Mouse (Mus musculus): ENCODE results near the gene Prim2. TPM values are rescaled to one million over a fixed set of nuclear protein-coding genes. Genes with fewer than 3 reads are reported as not detected.

Gene Prim2
- total and polyA plus RNA-seq, 3 experiments, result 24.9 to 237 (median 157) TPM

DNA sequence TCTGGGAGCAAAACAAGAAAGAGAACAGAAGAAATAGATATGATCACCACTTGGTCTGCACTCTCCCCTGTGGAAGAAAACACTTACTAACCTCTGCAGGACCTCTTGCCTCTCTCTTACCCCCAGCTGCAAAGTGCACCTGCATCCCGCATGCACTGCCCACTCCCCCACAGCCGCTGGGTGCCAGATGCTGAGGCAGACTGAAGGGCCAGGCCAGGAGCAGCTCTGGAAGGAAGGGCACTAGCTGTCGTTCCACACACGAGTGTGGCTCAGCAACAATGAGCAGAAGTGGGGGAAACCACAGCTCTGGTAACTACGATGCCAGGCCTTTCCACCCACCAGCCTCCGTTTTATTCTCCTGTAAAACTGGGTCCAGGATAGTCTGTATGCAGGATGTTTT, 105.6 kb downstream of the Prim2 start:
- H3K36me3 ChIP-seq (replicated peaks), result peaks cover 24% of the 10 kb centered on the region
- DNase-seq (ENCODE audit: low spot score) (no peak), ATAC-seq (ENCODE audit: extremely low read depth, insufficient number of reproducible peaks, low FRiP score, poor library complexity, severe bottlenecking) (no peak)
- H3K27me3 ChIP-seq (ENCODE audit: insufficient read depth, low read length), result no peaks in the 10 kb centered on the region
- peaks cover 35% of the 10 kb centered on the region for H3K4me1 ChIP-seq (ENCODE audit: insufficient read depth, low read depth, low read length)
- no peaks in the 10 kb centered on the region for H3K9me3 ChIP-seq (replicated peaks)
- TF ChIP-seq TAL1 (conservative IDR thresholded peaks at IDR 0.05; ENCODE audit: low read depth, low read length) (no peak), GATA2 (IDR thresholded peaks at IDR 0.05; ENCODE audit: borderline replicate concordance, low read depth, low read length) (no peak), POLR2AphosphoS5 (IDR thresholded peaks at IDR 0.05; ENCODE audit: insufficient replicate concordance, low read depth, low read length) (no peak), GATA1 (IDR thresholded peaks at IDR 0.05; ENCODE audit: borderline replicate concordance, low read length) (no peak), CTCF (IDR thresholded peaks at IDR 0.05; ENCODE audit: low read depth, low read length) (no peak)
- H3K4me3 ChIP-seq (ENCODE audit: low read depth, low read length), result no peak overlapping the region

DNA sequence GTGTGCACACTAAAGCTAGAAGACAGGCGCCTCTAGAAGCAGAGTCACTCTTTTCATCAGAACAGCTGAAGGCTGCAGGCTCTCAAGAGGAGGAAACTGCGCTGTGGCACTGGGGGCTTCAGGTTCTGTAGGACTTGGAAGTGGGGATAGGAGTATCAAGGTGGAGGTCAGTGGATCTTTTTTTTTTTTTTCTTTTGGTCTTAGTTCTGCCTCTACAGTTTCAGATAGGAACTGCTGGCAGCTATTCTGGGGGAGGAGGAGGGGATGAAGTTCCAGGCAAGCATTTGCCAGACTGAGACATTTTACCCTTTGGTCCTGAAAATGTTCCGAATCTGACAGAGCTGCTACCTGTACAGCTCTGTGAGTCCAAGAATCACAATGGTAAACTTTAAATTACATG, 106.0 kb downstream of the Prim2 start:
- Histone ChIP-seq H3K36me3 (replicated peaks) (peaks cover 24% of the 10 kb centered on the region), H3K27me3 (ENCODE audit: insufficient read depth, low read length) (no peaks in the 10 kb centered on the region), H3K4me3 (ENCODE audit: low read depth, low read length) (no peak overlapping the region), H3K9me3 (replicated peaks) (no peaks in the 10 kb centered on the region), H3K4me1 (ENCODE audit: insufficient read depth, low read depth, low read length) (peaks cover 35% of the 10 kb centered on the region)
- no peak for TF ChIP-seq POLR2AphosphoS5 (IDR thresholded peaks at IDR 0.05; ENCODE audit: insufficient replicate concordance, low read depth, low read length)
- TF ChIP-seq TAL1 (conservative IDR thresholded peaks at IDR 0.05; ENCODE audit: low read depth, low read length), result no peak
- no peak for TF ChIP-seq GATA2 (IDR thresholded peaks at IDR 0.05; ENCODE audit: borderline replicate concordance, low read depth, low read length)
- no peak for TF ChIP-seq CTCF (IDR thresholded peaks at IDR 0.05; ENCODE audit: low read depth, low read length)
- no peak for TF ChIP-seq GATA1 (IDR thresholded peaks at IDR 0.05; ENCODE audit: borderline replicate concordance, low read length)
- ATAC-seq (ENCODE audit: extremely low read depth, insufficient number of reproducible peaks, low FRiP score, poor library complexity, severe bottlenecking), result no peak
- DNase-seq (ENCODE audit: low spot score), result no peak

DNA sequence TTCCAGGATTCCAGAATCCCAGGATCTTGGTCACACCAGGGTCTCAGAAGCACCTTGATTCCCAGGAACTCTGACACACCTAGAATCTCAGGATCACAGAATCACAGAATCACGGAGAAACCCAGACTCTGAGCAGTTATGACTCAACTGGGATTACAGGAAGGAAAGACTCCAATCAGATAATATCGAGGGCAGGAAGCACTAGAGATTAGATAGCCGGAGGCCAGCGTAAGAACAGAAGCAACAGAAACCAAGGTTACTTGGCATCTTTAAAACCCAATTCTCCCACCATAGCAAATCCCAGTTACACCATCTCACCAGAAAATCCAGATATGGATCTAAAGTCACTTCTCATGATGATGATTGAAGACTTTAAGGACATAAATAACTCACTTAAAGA, 113.0 kb downstream of the Prim2 start:
- no peaks in the 10 kb centered on the region; the same call in 1 of the 2 replicates for H3K9me3 ChIP-seq (replicated peaks)
- ATAC-seq (ENCODE audit: extremely low read depth, insufficient number of reproducible peaks, low FRiP score, poor library complexity, severe bottlenecking) (no peak), DNase-seq (ENCODE audit: low spot score) (no peak)
- peaks cover 16% of the 10 kb centered on the region for H3K4me1 ChIP-seq (ENCODE audit: insufficient read depth, low read depth, low read length)
- TF ChIP-seq GATA2 (IDR thresholded peaks at IDR 0.05; ENCODE audit: borderline replicate concordance, low read depth, low read length) (no peak), CTCF (IDR thresholded peaks at IDR 0.05; ENCODE audit: low read depth, low read length) (no peak), GATA1 (IDR thresholded peaks at IDR 0.05; ENCODE audit: borderline replicate concordance, low read length) (no peak), POLR2AphosphoS5 (IDR thresholded peaks at IDR 0.05; ENCODE audit: insufficient replicate concordance, low read depth, low read length) (no peak), TAL1 (conservative IDR thresholded peaks at IDR 0.05; ENCODE audit: low read depth, low read length) (no peak)
- no peak overlapping the region for H3K4me3 ChIP-seq (ENCODE audit: low read depth, low read length)
- no peaks in the 10 kb centered on the region for H3K27me3 ChIP-seq (ENCODE audit: insufficient read depth, low read length)
- peaks cover 23% of the 10 kb centered on the region for H3K36me3 ChIP-seq (replicated peaks)

DNA sequence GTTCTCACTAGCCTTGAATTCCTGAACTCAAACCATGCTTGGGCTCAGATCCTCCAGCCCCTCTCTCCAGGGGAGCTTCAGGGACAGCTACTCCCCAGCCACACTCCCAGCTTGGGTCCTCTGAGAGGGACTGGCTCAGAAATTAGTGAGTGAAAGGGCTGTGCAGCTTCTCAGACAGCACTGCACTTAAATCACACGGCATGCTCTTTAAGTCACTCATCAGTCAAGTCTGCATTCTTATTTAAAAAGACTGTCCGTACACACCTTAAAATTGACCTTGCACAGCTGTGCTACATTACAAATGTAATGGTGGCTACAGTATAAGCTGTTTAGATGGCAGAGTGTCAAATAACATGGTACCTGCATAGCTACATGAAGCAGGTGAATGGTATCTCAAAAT, 114.0 kb downstream of the Prim2 start:
- ATAC-seq (ENCODE audit: extremely low read depth, insufficient number of reproducible peaks, low FRiP score, poor library complexity, severe bottlenecking) (no peak), DNase-seq (ENCODE audit: low spot score) (no peak)
- no peak for TF ChIP-seq GATA1 (IDR thresholded peaks at IDR 0.05; ENCODE audit: borderline replicate concordance, low read length)
- no peak for TF ChIP-seq GATA2 (IDR thresholded peaks at IDR 0.05; ENCODE audit: borderline replicate concordance, low read depth, low read length)
- TF ChIP-seq CTCF (IDR thresholded peaks at IDR 0.05; ENCODE audit: low read depth, low read length), result no peak
- no peak for TF ChIP-seq TAL1 (conservative IDR thresholded peaks at IDR 0.05; ENCODE audit: low read depth, low read length)
- no peak for TF ChIP-seq POLR2AphosphoS5 (IDR thresholded peaks at IDR 0.05; ENCODE audit: insufficient replicate concordance, low read depth, low read length)
- Histone ChIP-seq H3K4me3 (ENCODE audit: low read depth, low read length) (no peak overlapping the region), H3K27me3 (ENCODE audit: insufficient read depth, low read length) (no peaks in the 10 kb centered on the region), H3K4me1 (ENCODE audit: insufficient read depth, low read depth, low read length) (peaks cover 16% of the 10 kb centered on the region), H3K36me3 (replicated peaks) (peaks cover 28% of the 10 kb centered on the region), H3K9me3 (replicated peaks) (peaks cover 4% of the 10 kb centered on the region)

DNA sequence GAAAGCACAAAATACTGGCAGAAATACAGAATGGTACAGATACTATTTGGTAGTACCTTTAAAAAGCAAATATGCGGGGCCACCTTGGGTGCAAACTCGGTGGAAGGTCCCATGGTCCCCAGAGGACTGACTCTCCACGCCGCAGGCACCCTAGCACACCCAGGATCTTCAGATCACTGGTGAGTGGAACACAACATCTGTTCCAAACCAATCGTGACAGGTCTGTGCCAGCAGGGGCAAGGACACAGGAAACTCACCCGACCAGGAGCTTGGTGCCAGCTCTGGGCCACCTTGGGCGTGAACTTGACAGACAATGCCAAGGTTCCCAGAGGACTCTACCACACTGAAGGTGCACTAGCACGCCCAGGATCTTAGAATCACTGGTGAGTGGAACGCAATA, 118.2 kb downstream of the Prim2 start:
- peaks cover 16% of the 10 kb centered on the region for H3K4me1 ChIP-seq (ENCODE audit: insufficient read depth, low read depth, low read length)
- peaks cover 13% of the 10 kb centered on the region for H3K9me3 ChIP-seq (replicated peaks)
- no peak for DNase-seq (ENCODE audit: low spot score)
- no peak overlapping the region for H3K4me3 ChIP-seq (ENCODE audit: low read depth, low read length)
- no peak for TF ChIP-seq TAL1 (conservative IDR thresholded peaks at IDR 0.05; ENCODE audit: low read depth, low read length)
- TF ChIP-seq GATA1 (IDR thresholded peaks at IDR 0.05; ENCODE audit: borderline replicate concordance, low read length), result no peak
- no peak for ATAC-seq (ENCODE audit: extremely low read depth, insufficient number of reproducible peaks, low FRiP score, poor library complexity, severe bottlenecking)
- H3K36me3 ChIP-seq (replicated peaks), result peaks cover 50% of the 10 kb centered on the region
- H3K27me3 ChIP-seq (ENCODE audit: insufficient read depth, low read length), result no peaks in the 10 kb centered on the region

DNA sequence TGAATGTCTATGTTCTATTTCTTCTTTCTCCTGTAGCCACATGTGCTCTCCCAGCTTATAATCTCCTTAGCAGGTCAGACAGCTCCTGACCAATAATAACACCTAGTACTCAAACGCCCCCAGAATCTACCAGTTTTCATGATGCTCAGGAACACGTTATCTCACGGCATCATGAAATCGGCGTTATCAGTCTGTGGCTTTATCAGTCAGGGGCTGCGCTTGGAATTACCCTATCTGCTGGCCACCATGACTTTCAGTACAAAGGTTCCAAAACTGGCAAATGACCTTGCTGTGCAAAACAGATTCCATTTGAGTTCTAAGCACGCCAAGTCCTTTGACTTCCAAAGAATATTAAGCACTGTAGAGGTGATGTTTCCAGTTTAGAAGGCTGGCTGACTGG, 127.9 kb downstream of the Prim2 start:
- peaks cover 54% of the 10 kb centered on the region for H3K4me1 ChIP-seq (ENCODE audit: insufficient read depth, low read depth, low read length)
- DNase-seq (ENCODE audit: low spot score) (peak; percentile 54), ATAC-seq (ENCODE audit: extremely low read depth, insufficient number of reproducible peaks, low FRiP score, poor library complexity, severe bottlenecking) (peak; percentile 88)
- no peaks in the 10 kb centered on the region for H3K27me3 ChIP-seq (ENCODE audit: insufficient read depth, low read length)
- peaks cover 4% of the 10 kb centered on the region for H3K9me3 ChIP-seq (replicated peaks)
- H3K4me3 ChIP-seq (ENCODE audit: low read depth, low read length), result peak overlapping the region; percentile 4; the same call in 1 of the 2 replicates
- TF ChIP-seq TAL1 (conservative IDR thresholded peaks at IDR 0.05; ENCODE audit: low read depth, low read length), result peak; percentile 89
- no peak for TF ChIP-seq GATA1 (IDR thresholded peaks at IDR 0.05; ENCODE audit: borderline replicate concordance, low read length)
- TF ChIP-seq POLR2AphosphoS5 (IDR thresholded peaks at IDR 0.05; ENCODE audit: insufficient replicate concordance, low read depth, low read length), result no peak
- TF ChIP-seq GATA2 (IDR thresholded peaks at IDR 0.05; ENCODE audit: borderline replicate concordance, low read depth, low read length), result 0 out of 2 replicates have a peak, but pooled peaks have one; percentile 74
- no peak for TF ChIP-seq CTCF (IDR thresholded peaks at IDR 0.05; ENCODE audit: low read depth, low read length)
- peaks cover 28% of the 10 kb centered on the region for H3K36me3 ChIP-seq (replicated peaks)
